Mouse (Mus musculus): ENCODE results near the gene Lsamp. TPM values are rescaled to one million over a fixed set of nuclear protein-coding genes. Genes with fewer than 3 reads are reported as not detected.
"Not testable (repeated sequence)": the region's sequence is repeated elsewhere in the genome, so short reads cannot be mapped to it uniquely, and the experiment has no call there.

Lsamp gene
- polyA plus RNA-seq, 1 experiment from 2014 or later: 4.0 TPM

GRCm38 (mm10) chr16:40555608-40556007 lies 571.4 kb downstream of the Lsamp start:
- Histone ChIP-seq H3K27ac (no peak overlapping the region), H3K9ac (no peak overlapping the region), H3K4me1 (replicated peaks) (no peaks in the 10 kb centered on the region), H3K9me3 (no peaks in the 10 kb centered on the region), H3K4me3 (replicated peaks) (no peak overlapping the region), H3K27me3 (replicated peaks) (no peaks in the 10 kb centered on the region), H3K36me3 (no peaks in the 10 kb centered on the region), H3K4me2 (replicated peaks) (no peak overlapping the region)
- no peak for ATAC-seq
- WGBS: 85% methylated on average over 1 of the region's 1 CpGs

GRCm38 (mm10) chr16:40557680-40558249 lies 573.6 kb downstream of the Lsamp start:
- WGBS: 86% methylated on average over 5 of the region's 5 CpGs

GRCm38 (mm10) chr16:40567431-40567941 lies 583.3 kb downstream of the Lsamp start:
- Histone ChIP-seq H3K27me3 (replicated peaks) (no peaks in the 10 kb centered on the region), H3K4me1 (replicated peaks) (no peaks in the 10 kb centered on the region), H3K27ac (no peak overlapping the region), H3K9me3 (no peaks in the 10 kb centered on the region), H3K36me3 (no peaks in the 10 kb centered on the region), H3K4me2 (replicated peaks) (no peak overlapping the region), H3K4me3 (replicated peaks) (no peak overlapping the region), H3K9ac (no peak overlapping the region)
- ATAC-seq: no peak
- WGBS: 87% methylated on average over 9 of the region's 9 CpGs

More at GRCm38 (mm10) chr16:40557680-40558249, 573.6 kb downstream of the Lsamp start:
- Histone ChIP-seq H3K4me3 (replicated peaks) (no peak overlapping the region), H3K27me3 (replicated peaks) (no peaks in the 10 kb centered on the region), H3K9ac (no peak overlapping the region), H3K36me3 (no peaks in the 10 kb centered on the region), H3K4me1 (replicated peaks) (no peaks in the 10 kb centered on the region), H3K4me2 (replicated peaks) (no peak overlapping the region), H3K27ac (no peak overlapping the region), H3K9me3 (no peaks in the 10 kb centered on the region)
- ATAC-seq: no peak

- Histone ChIP-seq H3K27ac (no peak overlapping the region), H3K27me3 (replicated peaks) (no peaks in the 10 kb centered on the region), H3K9me3 (no peaks in the 10 kb centered on the region), H3K4me2 (replicated peaks) (no peak overlapping the region), H3K9ac (no peak overlapping the region), H3K4me3 (replicated peaks) (no peak overlapping the region), H3K4me1 (replicated peaks) (no peaks in the 10 kb centered on the region), H3K36me3 (no peaks in the 10 kb centered on the region)
- ATAC-seq: no peak
- WGBS: 87% methylated on average over 12 of the region's 12 CpGs
Measured at GRCm38 (mm10) chr16:40572085-40572745, 588.1 kb downstream of the Lsamp start.

GRCm38 (mm10) chr16:40582076-40582475 lies 597.9 kb downstream of the Lsamp start:
- Histone ChIP-seq H3K27ac (no peak overlapping the region), H3K36me3 (no peaks in the 10 kb centered on the region), H3K4me1 (replicated peaks) (no peaks in the 10 kb centered on the region), H3K27me3 (replicated peaks) (no peaks in the 10 kb centered on the region), H3K4me3 (replicated peaks) (no peak overlapping the region), H3K4me2 (replicated peaks) (no peak overlapping the region), H3K9me3 (no peaks in the 10 kb centered on the region), H3K9ac (no peak overlapping the region)
- WGBS: 71% methylated on average over 3 of the region's 3 CpGs
- no peak for ATAC-seq

GRCm38 (mm10) chr16:40593161-40593560 lies 609.0 kb downstream of the Lsamp start:
- Histone ChIP-seq H3K9ac (no peak overlapping the region), H3K27me3 (replicated peaks) (no peaks in the 10 kb centered on the region), H3K27ac (no peak overlapping the region), H3K36me3 (no peaks in the 10 kb centered on the region), H3K4me2 (replicated peaks) (no peak overlapping the region), H3K9me3 (no peaks in the 10 kb centered on the region), H3K4me1 (replicated peaks) (no peaks in the 10 kb centered on the region), H3K4me3 (replicated peaks) (no peak overlapping the region)
- 63% methylated on average over 6 of the region's 6 CpGs for WGBS
- peak; percentile 28; the same call in 1 of the 2 replicates for ATAC-seq

GRCm38 (mm10) chr16:40601431-40602387 lies 617.5 kb downstream of the Lsamp start:
- ATAC-seq: no peak
- 36% methylated on average over 4 of the region's 4 CpGs for WGBS

GRCm38 (mm10) chr16:40607509-40607908 lies 623.3 kb downstream of the Lsamp start:
- WGBS: 86% methylated on average over 3 of the region's 3 CpGs

More at GRCm38 (mm10) chr16:40601431-40602387, 617.5 kb downstream of the Lsamp start:
- H3K27me3 ChIP-seq (replicated peaks): no peaks in the 10 kb centered on the region
- H3K4me2 ChIP-seq (replicated peaks): no peak overlapping the region
- H3K4me1 ChIP-seq (replicated peaks): no peaks in the 10 kb centered on the region
- no peak overlapping the region for H3K4me3 ChIP-seq (replicated peaks)
- H3K9ac ChIP-seq: no peak overlapping the region
- no peaks in the 10 kb centered on the region for H3K9me3 ChIP-seq
- no peaks in the 10 kb centered on the region for H3K36me3 ChIP-seq
- H3K27ac ChIP-seq: no peak overlapping the region

GRCm38 (mm10) chr16:40616697-40617096 lies 632.5 kb downstream of the Lsamp start:
- not testable (repeated sequence) for H3K9me3 ChIP-seq; H3K4me1 ChIP-seq (replicated peaks)
- WGBS: 15% methylated on average over 1 of the region's 1 CpGs

More at GRCm38 (mm10) chr16:40607509-40607908, 623.3 kb downstream of the Lsamp start:
- no peak for ATAC-seq
- Histone ChIP-seq H3K36me3 (no peaks in the 10 kb centered on the region), H3K9ac (no peak overlapping the region), H3K4me2 (replicated peaks) (no peak overlapping the region), H3K9me3 (no peaks in the 10 kb centered on the region), H3K27ac (no peak overlapping the region), H3K4me1 (replicated peaks) (no peaks in the 10 kb centered on the region), H3K27me3 (replicated peaks) (no peaks in the 10 kb centered on the region), H3K4me3 (replicated peaks) (no peak overlapping the region)

GRCm38 (mm10) chr16:40621086-40621485 lies 636.9 kb downstream of the Lsamp start:
- WGBS: 52% methylated on average over 7 of the region's 7 CpGs
- not testable (repeated sequence) for H3K36me3 ChIP-seq; H3K27ac ChIP-seq; ATAC-seq; H3K4me3 ChIP-seq (replicated peaks); H3K9ac ChIP-seq; H3K4me1 ChIP-seq (replicated peaks); H3K4me2 ChIP-seq (replicated peaks); H3K27me3 ChIP-seq (replicated peaks); H3K9me3 ChIP-seq

More at GRCm38 (mm10) chr16:40616697-40617096, 632.5 kb downstream of the Lsamp start:
- H3K4me2 ChIP-seq (replicated peaks); H3K4me3 ChIP-seq (replicated peaks); H3K27ac ChIP-seq; H3K27me3 ChIP-seq (replicated peaks); ATAC-seq; H3K9ac ChIP-seq; H3K36me3 ChIP-seq: not testable (repeated sequence)

- Histone ChIP-seq H3K9me3 (no peaks in the 10 kb centered on the region), H3K4me1 (replicated peaks) (no peaks in the 10 kb centered on the region), H3K4me3 (replicated peaks) (no peak overlapping the region), H3K36me3 (no peaks in the 10 kb centered on the region), H3K27me3 (replicated peaks) (no peaks in the 10 kb centered on the region), H3K9ac (no peak overlapping the region), H3K27ac (no peak overlapping the region), H3K4me2 (replicated peaks) (no peak overlapping the region)
- ATAC-seq: no peak
- 88% methylated on average over 5 of the region's 5 CpGs for WGBS
Measured at GRCm38 (mm10) chr16:40627159-40627558, 643.0 kb downstream of the Lsamp start.

Measured in intestine, embryonic 15.5 days (tissue).